Mouse (Mus musculus): ENCODE results near the gene Stk40. TPM values are rescaled to one million over a fixed set of nuclear protein-coding genes. Genes with fewer than 3 reads are reported as not detected.

Gene Stk40
- polyA plus RNA-seq, 1 experiment from 2014 or later, result 19.0 TPM

GRCm38 (mm10) chr4:126077833-126078232, 25.9 kb upstream of the Stk40 start:
- no peaks in the 10 kb centered on the region for H3K36me3 ChIP-seq (ENCODE audit: control insufficient read depth, insufficient read depth, low read length)
- H3K4me2 ChIP-seq (replicated peaks; ENCODE audit: low read depth, low read length), result no peak overlapping the region
- no peaks in the 10 kb centered on the region for H3K9me3 ChIP-seq (ENCODE audit: control insufficient read depth, low read length)
- no peak overlapping the region for H3K27ac ChIP-seq (ENCODE audit: low read depth, low read length)
- no peak overlapping the region for H3K9ac ChIP-seq (ENCODE audit: low read depth, low read length)
- ATAC-seq (ENCODE audit: low FRiP score), result no peak
- DNase-seq (ENCODE audit: low spot score), result no peak
- no peaks in the 10 kb centered on the region for H3K27me3 ChIP-seq (ENCODE audit: control insufficient read depth, insufficient read depth, low read length)
- 86% methylated on average over 6 of the region's 6 CpGs for WGBS
- H3K4me3 ChIP-seq (ENCODE audit: low read depth, low read length), result no peak overlapping the region
- H3K4me1 ChIP-seq (replicated peaks; ENCODE audit: control insufficient read depth, insufficient read depth, low read length), result no peaks in the 10 kb centered on the region

- H3K27ac ChIP-seq (ENCODE audit: low read depth, low read length), result no peak overlapping the region
- WGBS, result 84% methylated on average over 4 of the region's 4 CpGs
These were observed 24.5 kb upstream of the Stk40 start for GRCm38 (mm10) chr4:126079266-126079665.

GRCm38 (mm10) chr4:126081601-126082000, 22.2 kb upstream of the Stk40 start:
- Histone ChIP-seq H3K4me2 (replicated peaks; ENCODE audit: low read depth, low read length) (no peak overlapping the region), H3K36me3 (ENCODE audit: control insufficient read depth, insufficient read depth, low read length) (no peaks in the 10 kb centered on the region), H3K27me3 (ENCODE audit: control insufficient read depth, insufficient read depth, low read length) (no peaks in the 10 kb centered on the region), H3K9me3 (ENCODE audit: control insufficient read depth, low read length) (no peaks in the 10 kb centered on the region), H3K4me1 (replicated peaks; ENCODE audit: control insufficient read depth, insufficient read depth, low read length) (no peaks in the 10 kb centered on the region), H3K4me3 (ENCODE audit: low read depth, low read length) (no peak overlapping the region), H3K27ac (ENCODE audit: low read depth, low read length) (no peak overlapping the region), H3K9ac (ENCODE audit: low read depth, low read length) (no peak overlapping the region)
- WGBS, result 86% methylated on average over 1 of the region's 1 CpGs
- DNase-seq (ENCODE audit: low spot score), result no peak
- ATAC-seq (ENCODE audit: low FRiP score), result no peak

More at GRCm38 (mm10) chr4:126079266-126079665, 24.5 kb upstream of the Stk40 start:
- H3K4me2 ChIP-seq (replicated peaks; ENCODE audit: low read depth, low read length), result no peak overlapping the region
- H3K4me1 ChIP-seq (replicated peaks; ENCODE audit: control insufficient read depth, insufficient read depth, low read length), result no peaks in the 10 kb centered on the region
- H3K9ac ChIP-seq (ENCODE audit: low read depth, low read length), result no peak overlapping the region
- no peaks in the 10 kb centered on the region for H3K36me3 ChIP-seq (ENCODE audit: control insufficient read depth, insufficient read depth, low read length)
- DNase-seq (ENCODE audit: low spot score), result no peak
- ATAC-seq (ENCODE audit: low FRiP score), result no peak
- H3K4me3 ChIP-seq (ENCODE audit: low read depth, low read length), result no peak overlapping the region
- H3K9me3 ChIP-seq (ENCODE audit: control insufficient read depth, low read length), result no peaks in the 10 kb centered on the region
- H3K27me3 ChIP-seq (ENCODE audit: control insufficient read depth, insufficient read depth, low read length), result no peaks in the 10 kb centered on the region

- Histone ChIP-seq H3K9me3 (ENCODE audit: control insufficient read depth, low read length) (no peaks in the 10 kb centered on the region), H3K4me1 (replicated peaks; ENCODE audit: control insufficient read depth, insufficient read depth, low read length) (no peaks in the 10 kb centered on the region), H3K27me3 (ENCODE audit: control insufficient read depth, insufficient read depth, low read length) (no peaks in the 10 kb centered on the region), H3K4me2 (replicated peaks; ENCODE audit: low read depth, low read length) (no peak overlapping the region), H3K9ac (ENCODE audit: low read depth, low read length) (no peak overlapping the region), H3K27ac (ENCODE audit: low read depth, low read length) (no peak overlapping the region), H3K4me3 (ENCODE audit: low read depth, low read length) (no peak overlapping the region), H3K36me3 (ENCODE audit: control insufficient read depth, insufficient read depth, low read length) (no peaks in the 10 kb centered on the region)
- ATAC-seq (ENCODE audit: low FRiP score) (no peak), DNase-seq (ENCODE audit: low spot score) (no peak)
- WGBS, result 93% methylated on average over 9 of the region's 9 CpGs
These were observed 20.7 kb upstream of the Stk40 start for GRCm38 (mm10) chr4:126083021-126083420.

GRCm38 (mm10) chr4:126084382-126084781, 19.4 kb upstream of the Stk40 start:
- no peaks in the 10 kb centered on the region for H3K36me3 ChIP-seq (ENCODE audit: control insufficient read depth, insufficient read depth, low read length)
- 75% methylated on average over 8 of the region's 8 CpGs for WGBS
- H3K9me3 ChIP-seq (ENCODE audit: control insufficient read depth, low read length), result no peaks in the 10 kb centered on the region
- H3K4me2 ChIP-seq (replicated peaks; ENCODE audit: low read depth, low read length), result no peak overlapping the region
- H3K4me1 ChIP-seq (replicated peaks; ENCODE audit: control insufficient read depth, insufficient read depth, low read length), result no peaks in the 10 kb centered on the region
- no peak for DNase-seq (ENCODE audit: low spot score)
- H3K27me3 ChIP-seq (ENCODE audit: control insufficient read depth, insufficient read depth, low read length), result no peaks in the 10 kb centered on the region
- H3K4me3 ChIP-seq (ENCODE audit: low read depth, low read length), result no peak overlapping the region
- H3K27ac ChIP-seq (ENCODE audit: low read depth, low read length), result no peak overlapping the region
- ATAC-seq (ENCODE audit: low FRiP score), result no peak
- no peak overlapping the region for H3K9ac ChIP-seq (ENCODE audit: low read depth, low read length)

GRCm38 (mm10) chr4:126085996-126086576, 17.7 kb upstream of the Stk40 start:
- peak; percentile 43; the same call in 1 of the 2 replicates for ATAC-seq (ENCODE audit: low FRiP score)
- H3K9ac ChIP-seq (ENCODE audit: low read depth, low read length), result no peak overlapping the region
- H3K4me2 ChIP-seq (replicated peaks; ENCODE audit: low read depth, low read length), result no peak overlapping the region
- no peaks in the 10 kb centered on the region for H3K36me3 ChIP-seq (ENCODE audit: control insufficient read depth, insufficient read depth, low read length)
- 34% methylated on average over 7 of the region's 7 CpGs for WGBS
- no peak overlapping the region for H3K4me3 ChIP-seq (ENCODE audit: low read depth, low read length)
- H3K27ac ChIP-seq (ENCODE audit: low read depth, low read length), result no peak overlapping the region
- peak; percentile 91 for DNase-seq (ENCODE audit: low spot score)
- no peaks in the 10 kb centered on the region for H3K4me1 ChIP-seq (replicated peaks; ENCODE audit: control insufficient read depth, insufficient read depth, low read length)
- H3K9me3 ChIP-seq (ENCODE audit: control insufficient read depth, low read length), result no peaks in the 10 kb centered on the region
- no peaks in the 10 kb centered on the region for H3K27me3 ChIP-seq (ENCODE audit: control insufficient read depth, insufficient read depth, low read length)

- WGBS, result 78% methylated on average over 7 of the region's 7 CpGs
- H3K4me2 ChIP-seq (replicated peaks; ENCODE audit: low read depth, low read length), result no peak overlapping the region
- H3K9ac ChIP-seq (ENCODE audit: low read depth, low read length), result no peak overlapping the region
- no peaks in the 10 kb centered on the region for H3K4me1 ChIP-seq (replicated peaks; ENCODE audit: control insufficient read depth, insufficient read depth, low read length)
- ATAC-seq (ENCODE audit: low FRiP score) (no peak), DNase-seq (ENCODE audit: low spot score) (no peak)
- H3K36me3 ChIP-seq (ENCODE audit: control insufficient read depth, insufficient read depth, low read length), result no peaks in the 10 kb centered on the region
- H3K27ac ChIP-seq (ENCODE audit: low read depth, low read length), result no peak overlapping the region
- no peaks in the 10 kb centered on the region for H3K9me3 ChIP-seq (ENCODE audit: control insufficient read depth, low read length)
- no peak overlapping the region for H3K4me3 ChIP-seq (ENCODE audit: low read depth, low read length)
- no peaks in the 10 kb centered on the region for H3K27me3 ChIP-seq (ENCODE audit: control insufficient read depth, insufficient read depth, low read length)
These were observed 13.5 kb upstream of the Stk40 start for GRCm38 (mm10) chr4:126090101-126090847.

GRCm38 (mm10) chr4:126090848-126091124, 13.0 kb upstream of the Stk40 start:
- ATAC-seq (ENCODE audit: low FRiP score) (no peak), DNase-seq (ENCODE audit: low spot score) (no peak)
- no peak overlapping the region for H3K4me3 ChIP-seq (ENCODE audit: low read depth, low read length)
- no peaks in the 10 kb centered on the region for H3K4me1 ChIP-seq (replicated peaks; ENCODE audit: control insufficient read depth, insufficient read depth, low read length)
- H3K4me2 ChIP-seq (replicated peaks; ENCODE audit: low read depth, low read length), result no peak overlapping the region
- H3K9me3 ChIP-seq (ENCODE audit: control insufficient read depth, low read length), result no peaks in the 10 kb centered on the region
- 78% methylated on average over 4 of the region's 4 CpGs for WGBS
- H3K9ac ChIP-seq (ENCODE audit: low read depth, low read length), result no peak overlapping the region
- H3K36me3 ChIP-seq (ENCODE audit: control insufficient read depth, insufficient read depth, low read length), result no peaks in the 10 kb centered on the region
- H3K27me3 ChIP-seq (ENCODE audit: control insufficient read depth, insufficient read depth, low read length), result no peaks in the 10 kb centered on the region
- H3K27ac ChIP-seq (ENCODE audit: low read depth, low read length), result no peak overlapping the region

GRCm38 (mm10) chr4:126091873-126092272, 11.9 kb upstream of the Stk40 start:
- WGBS, result 85% methylated on average over 8 of the region's 8 CpGs
- H3K27ac ChIP-seq (ENCODE audit: low read depth, low read length), result no peak overlapping the region
- no peak overlapping the region for H3K9ac ChIP-seq (ENCODE audit: low read depth, low read length)
- no peaks in the 10 kb centered on the region for H3K36me3 ChIP-seq (ENCODE audit: control insufficient read depth, insufficient read depth, low read length)
- H3K4me3 ChIP-seq (ENCODE audit: low read depth, low read length), result no peak overlapping the region
- H3K4me1 ChIP-seq (replicated peaks; ENCODE audit: control insufficient read depth, insufficient read depth, low read length), result no peaks in the 10 kb centered on the region
- H3K27me3 ChIP-seq (ENCODE audit: control insufficient read depth, insufficient read depth, low read length), result no peaks in the 10 kb centered on the region
- no peak for ATAC-seq (ENCODE audit: low FRiP score)
- no peak for DNase-seq (ENCODE audit: low spot score)
- H3K9me3 ChIP-seq (ENCODE audit: control insufficient read depth, low read length), result no peaks in the 10 kb centered on the region
- no peak overlapping the region for H3K4me2 ChIP-seq (replicated peaks; ENCODE audit: low read depth, low read length)
